Mouse (Mus musculus) liver, embryonic 13.5 days (tissue): ENCODE results near the gene Zfp37. TPM values are rescaled to one million over a fixed set of nuclear protein-coding genes. Genes with fewer than 3 reads are reported as not detected.
"Not testable (repeated sequence)": the region's sequence is repeated elsewhere in the genome, so short reads cannot be mapped to it uniquely, and the experiment has no call there.

Experiments used
- ATAC-seq: fragments of 200-750 bp; cut with Nextera tagmentation; 2 replicates; pipeline ENCODE4 v1.8.0; 2017; ENCODE audit warnings: low read depth, mild to moderate bottlenecking, moderate number of reproducible peaks, moderate library complexity
- DNase-seq: peaks from one replicate; pipeline ENCODE4 v3.0.0; 2022
- H3K27ac ChIP-seq: fragments of 300-500 bp; sonication (generic); 2 replicates; pipeline ENCODE4 v1.5.1; 2015; ENCODE audit warnings: moderate library complexity, mild to moderate bottlenecking, inconsistent platforms
- H3K27me3 ChIP-seq: fragments of 300-500 bp; sonication (generic); 2 replicates; pipeline ENCODE4 v1.6.1; 2015; ENCODE audit warnings: mild to moderate bottlenecking, inconsistent platforms
- H3K36me3 ChIP-seq: fragments of 300-500 bp; sonication (generic); 2 replicates; pipeline ENCODE4 v1.6.1; 2015; ENCODE audit warnings: mild to moderate bottlenecking, inconsistent platforms
- H3K4me1 ChIP-seq: fragments of 300-500 bp; sonication (generic); replicated peaks from 2 replicates; pipeline ENCODE4 v1.6.1; 2015; ENCODE audit warnings: inconsistent platforms
- H3K4me2 ChIP-seq: fragments of 300-500 bp; sonication (generic); 2 replicates; pipeline ENCODE4 v1.6.1; 2015; ENCODE audit warnings: inconsistent platforms, mild to moderate bottlenecking, moderate library complexity
- H3K4me3 ChIP-seq: fragments of 300-500 bp; sonication (generic); replicated peaks from 2 replicates; pipeline ENCODE4 v1.5.1; 2015; ENCODE audit warnings: mild to moderate bottlenecking, inconsistent platforms
- H3K9ac ChIP-seq: fragments of 300-500 bp; sonication (generic); 2 replicates; pipeline ENCODE4 v1.6.1; 2015; ENCODE audit warnings: mild to moderate bottlenecking, inconsistent platforms
- H3K9me3 ChIP-seq: fragments of 300-500 bp; sonication (generic); replicated peaks from 2 replicates; pipeline ENCODE4 v1.6.1; 2016; ENCODE audit warnings: inconsistent platforms
- WGBS: fragments of 180-500 bp; shearing (Covaris S2); methylation state at CpG from one replicate; pipeline ENCODE4 v1.1.7; 2015; ENCODE audit not compliant: insufficient replicate concordance; 5-methylcytosine and 5-hydroxymethylcytosine counted together
- polyA plus RNA-seq: library from polyadenylated mRNA; unstranded; fragments of >200 nt; fragmentation: Nextera tagmentation; extraction: Ambion mirVana; gene quantifications from 2 replicates; pipeline ENCODE4 v1.2.1, GENCODE M21; 2015

Zfp37 gene
- polyA plus RNA-seq, 1 experiment from 2014 or later, result 0.47 TPM

DNA sequence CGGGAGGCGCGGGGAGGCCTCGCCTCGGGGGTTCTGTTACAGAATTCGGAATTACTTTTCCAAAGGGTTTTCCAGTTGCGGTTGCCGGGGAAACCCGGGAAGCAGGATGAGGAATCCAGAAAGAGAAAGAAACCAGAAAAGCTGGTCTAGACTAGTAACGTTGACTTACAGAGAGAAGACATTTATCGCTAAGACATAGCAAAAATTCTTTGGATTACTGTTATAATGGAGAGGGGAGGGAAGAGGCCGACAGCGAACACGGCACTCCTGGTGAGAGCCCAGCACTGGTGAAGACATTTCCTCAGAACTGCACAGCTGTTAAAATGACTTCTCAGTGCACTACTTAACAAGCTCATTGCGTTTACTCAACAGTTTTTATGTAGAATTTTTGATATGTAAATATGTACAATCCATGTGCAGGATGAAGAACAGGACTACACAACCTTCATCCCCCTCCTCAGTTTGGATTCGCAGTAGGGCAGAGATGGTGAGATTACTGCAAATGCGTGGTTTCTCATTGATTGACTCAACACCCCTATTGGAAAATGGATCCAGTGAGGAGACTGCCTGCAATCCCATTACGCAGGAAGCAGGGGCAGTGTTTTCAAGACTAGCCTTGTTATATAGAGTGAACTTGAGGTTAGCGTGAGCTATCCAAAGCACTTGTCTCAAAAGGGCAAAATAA is 22.0 kb downstream of the Zfp37 start:
- 8% methylated on average over 19 of the region's 19 CpGs for WGBS
- peaks cover 30% of the 10 kb centered on the region for H3K27me3 ChIP-seq
- DNase-seq (no peak), ATAC-seq (no peak)
- no peaks in the 10 kb centered on the region for H3K4me1 ChIP-seq
- H3K36me3 ChIP-seq, result no peaks in the 10 kb centered on the region
- H3K9ac ChIP-seq, result 0 out of 2 replicates have a peak overlapping the region, but pooled peaks have one; percentile 36
- no peaks in the 10 kb centered on the region for H3K9me3 ChIP-seq
- H3K27ac ChIP-seq, result no peak overlapping the region
- H3K4me2 ChIP-seq, result peak overlapping the region; percentile 46
- H3K4me3 ChIP-seq, result peak overlapping the region; percentile 56

DNA sequence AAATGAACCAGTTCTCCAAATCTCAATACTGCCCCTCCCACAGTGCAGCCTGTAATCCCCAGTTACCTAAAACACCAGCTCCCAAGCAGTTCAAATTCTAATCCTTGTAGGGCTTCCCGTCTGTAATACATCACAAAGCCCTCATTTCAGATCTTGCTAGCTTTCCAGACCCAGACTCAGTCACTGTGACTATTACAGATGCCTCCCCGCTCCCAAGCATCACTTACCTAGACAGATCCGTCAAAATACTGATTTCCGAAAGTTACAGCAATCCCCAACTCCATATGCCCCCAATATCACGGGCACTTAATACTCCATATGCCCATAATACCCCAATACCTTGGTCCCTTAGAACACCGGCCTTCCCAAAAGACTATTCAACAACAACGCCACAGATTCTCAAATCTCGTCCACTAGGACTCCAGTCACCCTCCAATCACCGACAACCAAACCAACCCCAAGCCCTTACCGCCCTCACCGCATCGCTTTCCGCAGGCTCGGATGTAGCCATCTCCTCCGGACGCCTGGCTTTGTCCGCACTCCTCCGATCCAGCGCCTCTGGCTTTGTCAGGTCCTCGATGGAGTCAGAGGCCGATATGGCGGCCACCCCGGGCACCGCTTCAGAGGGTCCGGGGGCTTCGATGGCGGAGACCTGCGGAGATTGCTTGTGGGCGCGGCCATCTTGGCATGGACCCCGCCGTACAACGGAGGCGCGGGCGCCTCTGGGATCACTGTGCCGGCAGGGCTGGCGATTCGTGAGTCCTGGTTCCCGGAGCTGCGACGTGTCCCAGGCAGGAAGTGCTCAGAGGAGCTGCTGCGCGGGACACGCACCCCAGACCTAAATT is 22.8 kb downstream of the Zfp37 start:
- Histone ChIP-seq H3K9ac (0 out of 2 replicates have a peak overlapping the region, but pooled peaks have one; percentile 36), H3K4me1 (no peaks in the 10 kb centered on the region), H3K4me3 (peak overlapping the region; percentile 56), H3K27ac (no peak overlapping the region), H3K4me2 (peak overlapping the region; percentile 46), H3K36me3 (peaks cover 4% of the 10 kb centered on the region; the same call in 1 of the 2 replicates), H3K27me3 (peaks cover 30% of the 10 kb centered on the region), H3K9me3 (no peaks in the 10 kb centered on the region)
- DNase-seq (peak; percentile 14), ATAC-seq (peak; percentile 77)
- WGBS, result 3% methylated on average over 45 of the region's 45 CpGs

DNA sequence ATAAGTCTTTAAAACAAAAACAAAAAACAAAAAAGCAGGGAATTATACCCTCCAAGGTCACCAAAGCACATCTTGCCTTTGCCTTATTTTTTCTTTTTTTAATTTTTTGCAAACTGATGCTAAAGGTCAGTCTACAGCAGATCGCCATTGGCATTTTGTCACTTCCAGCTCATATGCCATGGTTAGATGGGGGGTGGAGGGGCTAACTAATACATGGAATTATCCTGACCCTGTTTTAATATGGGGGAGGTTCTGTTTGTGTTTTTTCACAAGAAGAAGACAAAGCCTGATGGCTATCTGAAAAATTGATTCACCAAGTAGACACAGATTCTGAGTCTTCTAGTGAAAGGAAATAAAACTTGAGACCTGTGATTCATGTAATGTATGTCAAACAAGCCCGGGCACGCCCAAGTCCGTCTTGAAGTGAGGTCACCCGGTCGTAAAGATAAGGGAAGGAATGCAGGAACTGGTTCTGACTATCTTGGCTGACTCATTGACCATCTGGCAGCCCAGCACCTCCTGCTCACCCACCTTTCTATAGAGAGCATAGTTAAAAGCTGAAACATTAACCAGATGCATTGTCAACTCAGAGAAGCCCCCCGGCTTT is 30.8 kb downstream of the Zfp37 start:
- no peak overlapping the region for H3K9ac ChIP-seq
- H3K4me3 ChIP-seq, result no peak overlapping the region
- H3K4me2 ChIP-seq, result no peak overlapping the region
- 35% methylated on average over 7 of the region's 7 CpGs for WGBS
- no peak overlapping the region for H3K27ac ChIP-seq
- peak; percentile 2 for DNase-seq
- ATAC-seq, result no peak
- H3K27me3 ChIP-seq, result no peaks in the 10 kb centered on the region
- H3K36me3 ChIP-seq, result peaks cover 11% of the 10 kb centered on the region
- H3K9me3 ChIP-seq, result no peaks in the 10 kb centered on the region
- no peaks in the 10 kb centered on the region for H3K4me1 ChIP-seq

DNA sequence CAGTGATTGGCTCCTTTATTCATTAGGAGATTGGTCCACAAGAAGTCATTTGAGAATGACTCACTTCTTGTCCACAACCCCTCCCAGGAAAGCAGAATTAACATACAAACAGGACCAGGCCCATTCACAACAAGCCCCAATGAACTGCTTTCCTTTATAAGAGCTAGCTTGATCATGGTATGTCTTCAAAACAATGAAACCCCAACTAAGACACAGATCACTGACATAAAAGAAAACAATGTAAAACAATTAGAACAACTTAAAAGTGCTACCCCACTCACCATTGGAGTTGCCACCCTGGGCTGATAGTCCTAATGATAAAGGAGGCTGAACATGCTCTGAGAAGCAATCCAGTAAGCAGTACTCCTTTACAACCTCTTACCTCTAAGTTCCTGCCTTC is 42.1 kb downstream of the Zfp37 start:
- no peak for ATAC-seq

DNA sequence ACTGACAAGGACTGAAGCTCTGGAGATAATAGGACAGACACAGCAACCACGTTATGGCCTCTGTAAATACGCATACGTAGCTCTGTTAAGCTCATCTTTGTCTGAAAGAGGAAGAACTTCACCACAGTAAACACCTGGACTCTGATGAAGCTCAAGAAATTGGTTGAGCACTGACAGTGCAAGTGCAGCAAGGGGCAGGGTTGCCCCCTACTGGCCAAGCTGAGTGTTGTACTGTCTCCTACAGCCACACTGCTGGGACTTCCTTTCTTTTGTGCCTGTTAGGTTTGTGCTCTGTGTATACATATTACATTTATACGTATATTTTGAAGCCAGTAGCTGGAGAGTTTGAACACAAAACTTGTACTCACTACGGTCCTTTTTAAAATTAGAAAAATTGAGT is 53.6 kb downstream of the Zfp37 start:
- WGBS, result 32% methylated on average over 5 of the region's 5 CpGs
- Histone ChIP-seq H3K4me2 (no peak overlapping the region), H3K27ac (no peak overlapping the region), H3K4me1 (no peaks in the 10 kb centered on the region), H3K36me3 (no peaks in the 10 kb centered on the region), H3K9me3 (no peaks in the 10 kb centered on the region), H3K27me3 (no peaks in the 10 kb centered on the region), H3K9ac (no peak overlapping the region), H3K4me3 (no peak overlapping the region)
- ATAC-seq (no peak), DNase-seq (no peak)

More for the DNA sequence above, 42.1 kb downstream of the Zfp37 start:
- no peak for DNase-seq
- Histone ChIP-seq H3K36me3 (peaks cover 20% of the 10 kb centered on the region), H3K4me3 (no peak overlapping the region), H3K9ac (no peak overlapping the region), H3K27me3 (no peaks in the 10 kb centered on the region), H3K27ac (no peak overlapping the region), H3K9me3 (peaks cover 17% of the 10 kb centered on the region), H3K4me2 (no peak overlapping the region), H3K4me1 (no peaks in the 10 kb centered on the region)

DNA sequence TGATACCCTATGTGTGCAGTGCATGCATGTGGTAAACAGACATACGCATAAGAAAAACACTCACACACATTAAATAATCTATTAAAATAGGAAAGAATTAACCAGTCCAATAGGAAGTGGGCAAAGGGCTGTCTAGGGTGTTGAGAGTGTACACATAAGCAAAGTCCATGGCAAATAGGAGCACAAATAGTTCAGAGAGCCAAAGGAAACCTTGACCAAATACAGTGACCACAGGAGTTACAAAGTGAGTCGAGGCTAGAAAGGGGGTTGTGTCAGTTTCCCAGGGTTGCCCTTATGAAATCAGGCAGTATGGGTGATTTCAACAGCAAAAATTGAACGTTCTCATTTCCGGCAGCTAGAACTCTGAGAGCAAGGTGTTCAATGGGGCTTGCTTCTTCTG is 56.4 kb downstream of the Zfp37 start:
- Histone ChIP-seq H3K9ac (no peak overlapping the region), H3K9me3 (no peaks in the 10 kb centered on the region), H3K36me3 (no peaks in the 10 kb centered on the region), H3K27me3 (no peaks in the 10 kb centered on the region), H3K4me2 (no peak overlapping the region), H3K27ac (no peak overlapping the region), H3K4me3 (no peak overlapping the region), H3K4me1 (no peaks in the 10 kb centered on the region)
- ATAC-seq (no peak), DNase-seq (no peak)
- 60% methylated on average over 4 of the region's 4 CpGs for WGBS

DNA sequence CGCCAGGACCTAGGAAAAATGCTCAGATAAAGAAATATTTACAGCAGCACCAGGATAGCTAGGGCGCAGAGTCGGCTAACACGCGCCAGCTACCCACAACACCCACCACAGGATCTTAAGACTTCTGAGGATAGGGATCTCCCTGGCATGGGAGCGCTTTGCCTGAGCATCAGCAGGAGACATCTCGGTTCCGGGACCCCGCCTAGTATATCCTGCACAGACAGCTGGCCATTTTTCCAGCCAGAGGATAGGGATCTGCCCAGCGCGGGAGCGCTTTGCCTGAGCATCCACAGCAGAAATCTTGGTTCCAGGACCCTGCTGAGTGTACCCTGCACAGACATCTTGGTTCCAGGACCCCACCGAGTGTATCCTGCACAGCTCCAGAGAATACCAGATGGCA is 63.2 kb downstream of the Zfp37 start:
- H3K4me1 ChIP-seq, H3K36me3 ChIP-seq, H3K27me3 ChIP-seq, ATAC-seq, H3K4me2 ChIP-seq, DNase-seq, H3K9ac ChIP-seq, H3K9me3 ChIP-seq, H3K27ac ChIP-seq, H3K4me3 ChIP-seq: not testable (repeated sequence)
- WGBS, result 80% methylated on average over 13 of the region's 13 CpGs

DNA sequence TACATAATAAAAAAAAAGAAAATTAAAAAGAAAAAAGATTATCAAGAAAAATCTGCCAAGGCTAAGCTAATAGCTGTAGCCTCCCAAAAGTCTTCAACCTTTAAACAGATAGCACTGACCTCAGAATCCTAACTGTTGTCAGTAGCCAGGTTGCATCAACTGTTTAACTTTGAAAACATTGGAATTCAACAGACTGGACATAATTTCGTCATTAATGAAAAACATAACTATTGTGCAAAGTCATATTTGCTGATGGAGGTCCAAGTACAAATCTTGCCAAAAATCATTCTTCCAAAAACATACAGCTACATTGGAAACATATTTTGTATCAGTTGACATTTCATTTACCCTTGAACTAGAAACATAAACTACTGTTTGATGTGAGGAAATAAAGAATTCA is 72.4 kb downstream of the Zfp37 start:
- no peaks in the 10 kb centered on the region for H3K36me3 ChIP-seq
- no peak for ATAC-seq
- H3K4me2 ChIP-seq, result no peak overlapping the region
- no peak overlapping the region for H3K27ac ChIP-seq
- H3K4me1 ChIP-seq, result no peaks in the 10 kb centered on the region
- 32% methylated on average over 1 of the region's 1 CpGs for WGBS
- no peak for DNase-seq
- no peaks in the 10 kb centered on the region for H3K27me3 ChIP-seq
- H3K9ac ChIP-seq, result no peak overlapping the region
- no peaks in the 10 kb centered on the region for H3K9me3 ChIP-seq
- no peak overlapping the region for H3K4me3 ChIP-seq

DNA sequence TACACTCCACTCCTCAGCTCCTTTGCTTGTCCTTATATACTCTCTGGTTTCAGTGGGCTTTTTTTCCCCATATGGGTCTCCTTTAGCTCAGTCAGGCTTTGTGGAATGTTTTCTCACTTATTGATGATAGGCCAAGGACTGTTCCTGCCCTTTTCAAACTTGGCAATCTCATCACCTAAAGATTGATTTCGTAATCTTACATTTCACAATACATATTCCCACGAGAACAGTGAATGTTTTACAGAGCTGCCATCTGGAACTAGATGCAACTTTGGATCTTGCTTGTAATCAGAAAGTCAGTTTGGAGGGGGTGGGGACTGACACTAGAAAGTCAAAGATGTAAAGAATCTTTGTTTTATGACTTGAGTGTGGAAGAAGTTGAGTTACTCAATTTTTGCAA is 80.0 kb downstream of the Zfp37 start, which contains the start of gene Mup21:
Gene Mup21, minus strand, starts transcription at position 53 of the 400 bp plus-strand sequence.
- H3K27me3 ChIP-seq, result no peaks in the 10 kb centered on the region
- ATAC-seq, result no peak
- H3K9me3 ChIP-seq, result 0 out of 2 replicates have a peak, but pooled peaks cover 5% of the 10 kb centered on the region
- H3K4me1 ChIP-seq, result no peaks in the 10 kb centered on the region
- H3K4me2 ChIP-seq, result no peak within 1 kb of the TSS
- no peak within 1 kb of the TSS for H3K4me3 ChIP-seq
- H3K36me3 ChIP-seq, result no peaks in the 10 kb centered on the region
- H3K27ac ChIP-seq, result no peak within 1 kb of the TSS
- no peak within 1 kb of the TSS for H3K9ac ChIP-seq
- DNase-seq, result no peak
- 44% methylated on average over 2 of the region's 2 CpGs for WGBS
